Mouse (Mus musculus) megakaryocyte, adult 5-6 weeks (primary cell): ENCODE measurements at regions not wholly inside any gene's neighbourhood (a gene's known extent, or its start where the extent isn't known, plus 50 kb on each side); places are given as distances from the start of the nearest gene placed in this dataset.
A peak's percentile ranks its signal among the peaks of the same experiment; 100 is the strongest.
"Not testable (repeated sequence)": the region's sequence is repeated elsewhere in the genome, so short reads cannot be mapped to it uniquely, and the experiment has no call there.

ENCODE experiments used
- ATAC-seq: 2 replicates; pipeline ENCODE4 v1.8.0; 2016; ENCODE audit warnings: mild to moderate bottlenecking, inconsistent platforms; ENCODE audit not compliant: poor library complexity, severe bottlenecking

GRCm38 (mm10) chr2:147307488-147308386 is 54.0 kb upstream of the Pax1 start:
- ATAC-seq, result peak; percentile 95

GRCm38 (mm10) chr2:147306728-147307127 is 55.0 kb upstream of the Pax1 start:
- no peak for ATAC-seq

DNA sequence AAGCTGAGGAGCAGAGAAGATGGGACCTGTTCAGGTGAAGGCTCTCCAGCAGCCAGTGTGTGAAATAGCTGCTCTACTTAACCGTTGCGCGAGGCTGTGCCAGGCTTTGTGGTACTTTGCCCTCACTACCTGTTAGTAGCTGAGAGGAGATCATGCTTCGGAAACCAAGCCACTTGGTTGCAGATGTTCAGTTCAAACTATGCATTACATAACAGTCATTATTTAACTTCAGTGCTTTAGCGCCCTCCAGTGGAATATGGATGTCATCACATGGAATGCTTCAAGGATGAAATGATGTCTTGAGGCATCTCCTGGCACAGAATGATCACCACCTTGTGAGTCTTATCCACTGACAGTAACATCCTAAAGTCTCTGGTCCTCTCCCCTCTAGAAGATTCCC is 56.5 kb upstream of the Pax1 start:
- no peak for ATAC-seq

DNA sequence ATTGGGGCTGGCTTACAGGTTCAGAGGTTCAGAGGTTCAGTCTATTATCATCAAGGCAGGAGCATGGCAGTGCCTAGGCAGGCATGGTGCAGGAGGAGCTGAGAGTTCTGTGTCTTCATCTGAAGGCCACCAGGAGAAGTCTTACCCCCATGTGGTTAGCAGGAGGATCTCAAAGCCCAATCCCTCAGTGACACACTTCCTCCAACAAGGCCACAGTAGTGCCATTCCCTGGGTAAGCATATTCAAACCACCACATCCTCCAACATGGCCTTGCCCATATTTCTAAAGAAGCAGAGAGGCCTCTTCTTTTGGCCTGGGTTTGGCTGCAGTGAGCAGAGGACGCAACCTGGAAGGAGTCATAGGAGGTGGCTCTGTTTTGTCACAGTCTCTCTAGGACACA is 61.2 kb upstream of the Pax1 start:
- no peak for ATAC-seq

DNA sequence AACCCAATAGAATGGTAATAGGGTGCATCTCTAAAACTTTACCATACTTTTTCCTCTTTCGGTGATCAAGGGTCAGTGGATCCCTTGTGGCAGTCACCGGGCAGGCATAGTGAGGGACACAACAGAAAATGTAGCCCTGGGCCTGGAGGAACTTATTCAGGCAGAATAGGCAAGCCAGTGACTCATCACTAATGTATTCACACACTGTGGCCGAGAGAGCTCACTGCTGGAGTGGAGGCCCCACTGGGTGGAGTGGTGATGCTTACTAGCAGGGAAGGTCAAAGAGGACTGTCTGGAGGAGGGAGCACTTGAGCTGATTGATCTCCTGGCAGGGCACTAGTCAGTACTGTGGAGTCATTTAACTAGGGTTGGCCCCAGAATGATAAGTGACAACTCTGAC is 62.4 kb upstream of the Pax1 start:
- ATAC-seq, result no peak

- no peak for ATAC-seq
Observed at GRCm38 (mm10) chr2:147298499-147298896, 63.2 kb upstream of the Pax1 start.

- ATAC-seq, result no peak
Observed at GRCm38 (mm10) chr2:147297876-147298498, 63.7 kb upstream of the Pax1 start.

DNA sequence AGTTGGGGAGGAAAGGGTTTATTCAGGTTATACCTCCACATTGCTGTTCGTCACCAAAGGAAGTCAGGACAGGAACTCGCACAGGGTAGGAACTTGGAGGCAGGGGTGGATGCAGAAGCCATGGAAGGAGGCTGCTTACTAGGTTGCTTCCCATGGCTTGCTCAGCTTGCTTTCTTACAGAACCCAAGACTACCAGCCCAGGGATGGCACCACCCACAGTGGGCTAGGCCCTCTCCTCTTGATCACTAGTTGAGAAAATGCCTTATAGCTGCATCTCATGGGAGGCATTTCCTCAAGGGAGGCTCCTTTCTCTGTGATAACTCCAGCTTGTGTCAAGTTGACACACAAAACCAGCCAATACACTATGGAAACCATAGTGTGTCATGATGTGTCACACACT is 66.8 kb upstream of the Pax1 start:
- ATAC-seq, result not testable (repeated sequence)

GRCm38 (mm10) chr2:147293294-147293688 is 68.4 kb upstream of the Pax1 start:
- no peak for ATAC-seq

DNA sequence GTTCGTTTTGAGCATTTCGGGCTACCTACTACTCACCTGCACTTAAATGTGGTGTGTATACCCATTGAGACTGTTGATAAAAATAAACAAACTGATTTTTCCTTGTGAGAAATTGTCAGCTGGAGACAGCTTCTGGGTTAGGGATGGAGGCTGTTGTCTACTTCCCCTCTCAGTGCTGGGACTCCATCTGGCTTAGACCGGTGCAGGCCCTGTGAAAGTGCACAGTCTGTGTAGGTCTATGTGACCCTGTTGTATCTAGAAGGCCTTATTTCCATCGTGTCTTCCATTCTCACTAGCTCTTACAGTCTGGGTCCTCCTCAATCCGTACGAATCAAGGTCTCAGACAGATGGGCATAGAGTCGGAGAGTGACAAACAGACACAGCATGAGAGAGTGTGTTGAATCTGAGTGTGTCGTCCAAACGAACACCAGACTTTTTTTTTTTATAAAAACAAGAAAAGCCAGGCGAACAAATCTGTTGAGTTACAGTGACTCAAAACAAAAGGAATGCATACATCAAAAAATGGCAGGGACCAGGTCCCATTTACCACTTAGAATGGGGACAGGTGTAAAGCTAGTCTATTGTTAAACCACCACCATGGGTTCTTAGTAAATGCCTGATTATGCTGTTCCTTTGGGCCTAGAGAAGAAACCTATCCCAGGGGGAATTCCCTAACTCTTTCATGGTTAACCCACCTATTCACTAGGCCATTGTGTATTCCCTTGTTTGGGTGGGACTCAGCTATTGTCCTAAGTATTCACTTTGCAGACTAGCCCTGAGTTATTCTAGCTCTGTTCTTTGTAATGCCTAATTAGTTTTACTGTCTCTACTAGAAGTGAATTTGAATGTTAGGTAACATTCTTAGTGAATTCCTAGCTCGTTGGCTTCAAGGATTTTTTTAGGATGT is 69.1 kb upstream of the Pax1 start:
- ATAC-seq, result no peak

GRCm38 (mm10) chr2:147283390-147283789 is 78.3 kb upstream of the Pax1 start:
- ATAC-seq, result 0 out of 2 replicates have a peak, but pooled peaks have one; percentile 21

DNA sequence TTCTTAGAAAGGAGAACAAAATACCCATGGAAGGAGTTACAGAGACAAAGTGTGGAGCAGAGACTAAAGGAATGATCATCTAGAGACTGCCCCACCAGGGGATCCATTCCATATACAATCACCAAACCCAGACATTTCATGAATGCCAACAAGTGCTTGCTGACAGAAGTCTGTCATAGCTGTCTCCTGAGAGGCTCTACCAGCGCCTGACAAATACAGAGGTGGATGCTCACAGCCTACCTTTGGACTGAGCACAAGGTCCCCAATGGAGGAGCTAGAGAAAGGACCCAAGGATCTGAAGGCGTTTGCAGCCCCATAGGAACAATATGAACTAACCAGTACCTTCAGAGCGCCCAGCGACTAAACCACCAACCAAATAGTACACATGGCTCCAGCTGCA is 83.6 kb upstream of the Nkx2-2 start:
- ATAC-seq, result no peak

DNA sequence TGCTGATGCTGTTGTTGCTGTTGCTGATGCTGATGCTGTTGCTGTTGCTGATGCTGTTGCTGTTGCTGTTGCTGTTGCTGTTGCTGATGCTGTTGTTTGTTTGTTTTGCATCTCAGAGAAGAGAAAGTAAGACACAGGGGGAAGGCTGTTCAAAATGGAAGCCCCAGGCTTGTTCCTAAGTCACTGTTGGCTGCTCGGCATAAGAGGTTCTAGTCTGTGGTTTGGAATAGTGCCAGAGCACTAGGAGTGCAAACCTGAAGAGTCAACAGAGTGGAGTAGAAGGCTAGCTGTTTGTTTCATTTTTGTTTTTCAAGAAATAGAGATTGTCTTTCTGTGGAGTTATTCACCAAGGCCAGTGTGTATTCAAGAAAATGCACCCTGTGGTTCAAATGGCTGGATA is 75.1 kb upstream of the Nkx2-2 start:
- no peak for ATAC-seq

GRCm38 (mm10) chr2:147267901-147268300 is 73.9 kb upstream of the Nkx2-2 start:
- ATAC-seq, result no peak

DNA sequence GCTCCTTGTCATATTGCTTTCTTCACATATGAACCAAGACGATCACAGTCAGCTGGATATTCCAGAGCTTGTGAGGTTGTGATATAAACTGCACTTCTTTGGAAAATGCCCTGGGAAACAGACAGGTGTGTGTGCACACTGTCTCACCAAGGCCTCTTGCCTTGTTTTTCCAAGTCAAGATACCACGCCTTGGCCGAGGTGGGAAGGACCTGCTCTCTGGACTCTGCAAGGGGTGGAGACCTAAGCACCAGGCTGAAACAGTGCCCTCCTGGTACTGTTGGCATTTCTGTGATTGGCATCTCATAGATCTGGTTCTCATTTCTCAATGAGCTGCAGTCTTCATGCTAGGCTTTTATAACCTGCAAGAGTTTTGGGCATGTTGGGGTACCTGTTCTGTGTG is 73.2 kb upstream of the Nkx2-2 start:
- no peak for ATAC-seq

GRCm38 (mm10) chr2:147256696-147257095 is 62.7 kb upstream of the Nkx2-2 start:
- ATAC-seq, result peak; percentile 74

- ATAC-seq, result no peak
Observed at GRCm38 (mm10) chr2:147254944-147255343, 60.9 kb upstream of the Nkx2-2 start.

GRCm38 (mm10) chr2:147254137-147254536 is 60.1 kb upstream of the Nkx2-2 start:
- no peak for ATAC-seq

DNA sequence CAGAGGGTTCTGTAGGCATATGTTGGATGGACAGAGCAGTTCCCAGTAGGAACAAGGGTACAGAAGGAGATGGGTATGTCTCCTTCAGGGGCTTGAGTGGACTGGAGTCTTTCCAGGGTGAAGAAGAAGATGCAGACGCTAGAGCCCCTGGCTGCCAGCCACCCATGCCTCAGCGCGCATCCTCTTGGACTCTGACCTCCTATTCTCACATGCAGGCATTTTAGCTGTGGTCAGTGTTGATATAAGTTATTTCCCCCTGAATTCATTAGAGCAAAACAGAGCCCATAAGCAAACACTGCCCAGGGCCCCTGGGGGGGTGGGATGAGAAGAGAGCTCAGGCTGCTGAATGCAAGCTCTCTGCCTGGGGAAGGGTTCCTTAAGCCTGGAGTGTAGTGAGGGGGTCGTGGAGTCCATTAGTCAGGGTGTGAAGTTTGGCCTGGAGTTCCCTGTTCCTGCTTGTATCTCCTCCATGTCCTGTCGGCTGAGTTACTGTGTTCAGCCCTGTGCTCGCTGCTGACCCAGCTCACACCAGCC is 54.0 kb upstream of the Nkx2-2 start:
- ATAC-seq, result no peak

DNA sequence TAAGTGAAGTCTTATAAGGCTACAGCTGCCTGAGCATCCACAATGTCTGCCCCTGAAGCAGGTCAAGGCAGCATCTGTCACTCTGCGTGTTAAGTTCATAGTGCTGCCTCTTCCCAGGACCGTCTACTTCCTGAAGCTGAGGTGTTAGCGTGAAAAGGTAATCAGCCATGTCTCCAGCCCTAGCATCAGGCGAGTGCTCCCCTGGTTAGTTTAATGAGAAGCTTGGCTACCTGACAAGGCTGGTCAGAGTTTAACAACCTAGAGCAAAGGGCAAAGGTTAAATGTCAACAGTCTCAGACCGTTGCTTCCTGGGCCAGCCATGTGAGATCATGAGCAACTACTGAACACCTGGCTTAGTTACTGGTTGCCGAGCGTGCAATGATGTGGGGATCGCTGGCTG is 53.2 kb upstream of the Nkx2-2 start:
- no peak for ATAC-seq

GRCm38 (mm10) chr2:147244406-147244805 is 50.4 kb upstream of the Nkx2-2 start:
- ATAC-seq, result no peak
